ENCODE assay signal across 9 mouse cellular contexts in the genomic region with DNA sequence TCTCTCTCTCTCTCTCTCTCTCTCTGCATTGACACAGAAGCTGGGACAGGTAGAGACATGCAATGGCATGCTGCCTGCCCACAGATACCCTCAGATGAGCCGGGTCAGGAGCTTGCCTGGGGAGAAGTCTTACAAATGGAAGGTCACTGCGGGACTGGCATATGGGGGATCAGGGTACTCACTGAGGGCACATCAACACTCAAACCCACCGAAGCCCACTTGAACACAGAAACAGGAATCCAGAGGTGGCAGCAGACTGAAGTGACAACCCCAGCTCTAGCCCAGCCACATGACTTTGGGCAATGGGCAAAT. TPM values are rescaled to one million over a fixed set of nuclear protein-coding genes. Genes with fewer than 3 reads are reported as not detected.
DNase-seq lines count a peak whose midpoint lies in the region; ATAC-seq lines count a peak whose summit lies in the region.
"Had no signal": no experiment of that assay in that cellular context is flagged by ENCODE, and none has a peak within 500 bp of the region (broad histone marks: within the 10 kb centered on the region; RNA-seq: fewer than 3 reads in every experiment).

No protein-coding gene starts in this region.

- 23% methylated on average over 3 of the region's 3 CpGs for WGBS in heart, embryonic 10.5 days
- 25% methylated on average over 3 of the region's 3 CpGs for WGBS in hindbrain, embryonic 11.5 days
- 34% methylated on average over 3 of the region's 3 CpGs for WGBS in midbrain, embryonic 13.5 days

- H3K9me3 ChIP-seq in heart, embryonic 10.5 days, result no peaks in the 10 kb centered on the region
- H3K9me3 ChIP-seq in hindbrain, embryonic 11.5 days (ENCODE audit: control insufficient read depth, low read length), result no peaks in the 10 kb centered on the region
- H3K9me3 ChIP-seq in midbrain, embryonic 13.5 days, result no peaks in the 10 kb centered on the region
- H3K9me3 ChIP-seq: liver, embryonic 15.5 days had no signal

- H3K4me1 ChIP-seq in heart, embryonic 10.5 days, result peaks cover 37% of the 10 kb centered on the region
- peaks cover 11% of the 10 kb centered on the region for H3K4me1 ChIP-seq in hindbrain, embryonic 11.5 days (replicated peaks; ENCODE audit: control insufficient read depth, insufficient read depth, low read length)
- H3K4me1 ChIP-seq in midbrain, embryonic 13.5 days (replicated peaks), result peaks cover 24% of the 10 kb centered on the region

- no peak overlapping the region; the same call in 1 of the 2 replicates for H3K4me2 ChIP-seq in hindbrain, embryonic 11.5 days (replicated peaks; ENCODE audit: low read depth, low read length)
- peak overlapping the region; percentile 72 for H3K4me2 ChIP-seq in midbrain, embryonic 13.5 days (replicated peaks)

- H3K4me3 ChIP-seq in heart, embryonic 10.5 days, result peak overlapping the region; percentile 68
- peak overlapping the region; percentile 42; the same call in 1 of the 2 replicates for H3K4me3 ChIP-seq in hindbrain, embryonic 11.5 days (ENCODE audit: low read depth, low read length)
- H3K4me3 ChIP-seq in midbrain, embryonic 13.5 days (replicated peaks), result peak overlapping the region; percentile 44

- H3K27me3 ChIP-seq in heart, embryonic 10.5 days (ENCODE audit: insufficient read depth, poor library complexity, severe bottlenecking), result no peaks in the 10 kb centered on the region; the same call in 1 of the 2 replicates
- 0 out of 2 replicates have a peak, but pooled peaks cover 2% of the 10 kb centered on the region for H3K27me3 ChIP-seq in hindbrain, embryonic 11.5 days (ENCODE audit: control insufficient read depth, insufficient read depth, low read length)
- no peaks in the 10 kb centered on the region for H3K27me3 ChIP-seq in midbrain, embryonic 13.5 days

- no peak overlapping the region for H3K9ac ChIP-seq in hindbrain, embryonic 11.5 days (ENCODE audit: low read depth, low read length)
- no peak overlapping the region; the same call in 1 of the 2 replicates for H3K9ac ChIP-seq in midbrain, embryonic 13.5 days (replicated peaks)
- H3K9ac ChIP-seq: liver, embryonic 15.5 days had no signal

- H3K27ac ChIP-seq in heart, embryonic 10.5 days, result peak overlapping the region; percentile 86
- H3K27ac ChIP-seq in hindbrain, embryonic 11.5 days (ENCODE audit: low read depth, low read length), result no peak overlapping the region
- no peak overlapping the region for H3K27ac ChIP-seq in midbrain, embryonic 13.5 days
- H3K27ac ChIP-seq: liver, embryonic 15.5 days had no signal

- ATAC-seq in hindbrain, embryonic 11.5 days (ENCODE audit: low FRiP score), result no peak
- 0 out of 2 replicates have a peak, but pooled peaks have one; percentile 3 for ATAC-seq in midbrain, embryonic 13.5 days

- peaks cover 8% of the 10 kb centered on the region; the same call in 1 of the 2 replicates for H3K36me3 ChIP-seq in heart, embryonic 10.5 days
- no peaks in the 10 kb centered on the region for H3K36me3 ChIP-seq in hindbrain, embryonic 11.5 days (ENCODE audit: control insufficient read depth, insufficient read depth, low read length)
- no peaks in the 10 kb centered on the region for H3K36me3 ChIP-seq in midbrain, embryonic 13.5 days
- H3K36me3 ChIP-seq: liver, embryonic 15.5 days had no signal

- no peak for DNase-seq in heart, embryonic 10.5 days (ENCODE audit: low spot score)
- DNase-seq in heart, postnatal 4 days, result no peak
- DNase-seq in embryo, embryonic 11 days, result peak; percentile 20
- DNase-seq in hindbrain, embryonic 11.5 days (ENCODE audit: low spot score), result no peak
- DNase-seq in thymus, postnatal 0 days (ENCODE audit: low spot score), result no peak
- DNase-seq in cerebellum, postnatal 4 days (ENCODE audit: low spot score in 2 of 2), result no peak
- DNase-seq in gastrocnemius, postnatal 10 days, result no peak

RNA-seq across cellular contexts. Expression of a gene that starts 0.6 kb away (rescaled TPM):
- 53.3 and 54.3 TPM in 2 replicates for polyA plus RNA-seq in heart, embryonic 10.5 days (2016; fragmentation: Nextera tagmentation; extraction: Ambion mirVana)
- total RNA-seq in heart, postnatal 4 days (2021), result 10 to 100 TPM; 79.5 to 90.3 TPM
- polyA plus RNA-seq in hindbrain, embryonic 11.5 days (2014; fragmentation: Nextera tagmentation; extraction: Ambion mirVana), result 15.0 and 19.4 TPM in 2 replicates
- 17.5 and 18.9 TPM in 2 replicates for polyA plus RNA-seq in midbrain, embryonic 13.5 days (2015; fragmentation: Nextera tagmentation; extraction: Ambion mirVana)
- 26.9 and 29.4 TPM in 2 replicates for polyA plus RNA-seq in thymus, postnatal 0 days (2015; fragmentation: Nextera tagmentation; extraction: Ambion mirVana)
- 100 to 1,000 TPM in 1 of 2 experiments, 10 to 100 TPM in 1; 89.3 to 110 TPM for total RNA-seq in gastrocnemius, postnatal 10 days (2021)

RNA-seq across cellular contexts. Expression of a gene that starts 27.6 kb away (rescaled TPM):
- 4.7 and 5.5 TPM in 2 replicates for polyA plus RNA-seq in heart, embryonic 10.5 days (2016; fragmentation: Nextera tagmentation; extraction: Ambion mirVana)
- 1 to 10 TPM; 7.5 to 8.7 TPM for total RNA-seq in heart, postnatal 4 days (2021)
- 0.69 and 0.95 TPM in 2 replicates for polyA plus RNA-seq in hindbrain, embryonic 11.5 days (2014; fragmentation: Nextera tagmentation; extraction: Ambion mirVana)
- polyA plus RNA-seq in midbrain, embryonic 13.5 days (2015; fragmentation: Nextera tagmentation; extraction: Ambion mirVana), result 0.84 and 1.0 TPM in 2 replicates
- polyA plus RNA-seq in thymus, postnatal 0 days (2015; fragmentation: Nextera tagmentation; extraction: Ambion mirVana), result 0.51 and 0.54 TPM in 2 replicates
- total RNA-seq in gastrocnemius, postnatal 10 days (2021), result under 1 TPM; 0.27 to 0.52 TPM

RNA-seq across cellular contexts. Expression of a gene that starts 34.5 kb away (rescaled TPM):
- 45.3 and 54.6 TPM in 2 replicates for polyA plus RNA-seq in heart, embryonic 10.5 days (2016; fragmentation: Nextera tagmentation; extraction: Ambion mirVana)
- 100 to 1,000 TPM; 147 to 149 TPM for total RNA-seq in heart, postnatal 4 days (2021)
- polyA plus RNA-seq in hindbrain, embryonic 11.5 days (2014; fragmentation: Nextera tagmentation; extraction: Ambion mirVana), result 68.1 and 70.1 TPM in 2 replicates
- 53.5 and 56.2 TPM in 2 replicates for polyA plus RNA-seq in midbrain, embryonic 13.5 days (2015; fragmentation: Nextera tagmentation; extraction: Ambion mirVana)
- 64.9 and 66.2 TPM in 2 replicates for polyA plus RNA-seq in thymus, postnatal 0 days (2015; fragmentation: Nextera tagmentation; extraction: Ambion mirVana)
- total RNA-seq in gastrocnemius, postnatal 10 days (2021), result 10 to 100 TPM; 91.8 to 98.1 TPM
